Mouse (Mus musculus) MEL (cell line): ENCODE results near the gene Olfr410.

ENCODE experiments used
- CHD2 ChIP-seq: IDR thresholded peaks from 2 replicates; pipeline ENCODE4 v1.6.1; 2011; ENCODE audit warnings: low read length, improper control_type of control experiment
- CTCF ChIP-seq, 3 experiments: IDR thresholded peaks in 2 of 3; conservative IDR thresholded peaks in 1 of 3; 2 replicates each; pipeline ENCODE4 v1.5.1; 2011 to 2012; ENCODE audit warnings: low read length in 3 of 3, low read depth in 2 of 3, mild to moderate bottlenecking in 2 of 3, improper control_type of control experiment in 1 of 3, inconsistent platforms in 1 of 3, mixed read lengths in 1 of 3, moderate library complexity in 1 of 3; ENCODE audit not compliant: control insufficient read depth in 1 of 3, insufficient read depth in 1 of 3, poor library complexity in 1 of 3, severe bottlenecking in 1 of 3
- EP300 ChIP-seq, 2 experiments: IDR thresholded peaks; 2 replicates each; pipeline ENCODE4 v1.6.1; 2011; ENCODE audit warnings: improper control_type of control experiment in 2 of 2, low read length in 2 of 2, low read depth in 1 of 2, mild to moderate bottlenecking in 1 of 2
- ETS1 ChIP-seq: IDR thresholded peaks from 2 replicates; pipeline ENCODE4 v1.6.1; 2012; ENCODE audit warnings: low read depth, mild to moderate bottlenecking, inconsistent platforms, low read length, improper control_type of control experiment, moderate library complexity
- GATA1 ChIP-seq: IDR thresholded peaks from 2 replicates; pipeline ENCODE4 v1.6.1; 2011; ENCODE audit warnings: low read depth, low read length, improper control_type of control experiment
- KAT2A ChIP-seq: conservative IDR thresholded peaks from 2 replicates; pipeline ENCODE4 v1.6.1; 2012; ENCODE audit warnings: low read depth, low read length, improper control_type of control experiment, inconsistent platforms
- MAX ChIP-seq: IDR thresholded peaks from 2 replicates; pipeline ENCODE4 v1.6.1; 2011; ENCODE audit warnings: low read length, improper control_type of control experiment
- POLR2A ChIP-seq, 2 experiments: IDR thresholded peaks; 2 replicates each; pipeline ENCODE4 v1.6.1; 2011 to 2012; ENCODE audit warnings: low read length in 2 of 2, mild to moderate bottlenecking in 2 of 2, control low read depth in 1 of 2, improper control_type of control experiment in 1 of 2, low read depth in 1 of 2, moderate library complexity in 1 of 2; ENCODE audit not compliant: control insufficient read depth in 1 of 2, insufficient read depth in 1 of 2, poor library complexity in 1 of 2
- RCOR1 ChIP-seq: IDR thresholded peaks from 2 replicates; pipeline ENCODE4 v1.6.1; 2012; ENCODE audit warnings: low read depth, mild to moderate bottlenecking, inconsistent platforms, low read length, improper control_type of control experiment
- TBP ChIP-seq: IDR thresholded peaks from 2 replicates; pipeline ENCODE4 v1.8.0; 2011; ENCODE audit warnings: low read depth, low read length, improper control_type of control experiment
- ZC3H11A ChIP-seq: IDR thresholded peaks from 2 replicates; pipeline ENCODE4 v1.6.1; 2012; ENCODE audit warnings: low read depth, mild to moderate bottlenecking, inconsistent platforms, low read length, improper control_type of control experiment
- ZKSCAN1 ChIP-seq: IDR thresholded peaks from 2 replicates; pipeline ENCODE4 v1.6.1; 2012; ENCODE audit warnings: low read depth, mild to moderate bottlenecking, inconsistent platforms, low read length, improper control_type of control experiment, moderate library complexity
- ZNF384 ChIP-seq: IDR thresholded peaks from 2 replicates; pipeline ENCODE4 v1.6.1; 2012; ENCODE audit warnings: low read depth, mild to moderate bottlenecking, inconsistent platforms, low read length, improper control_type of control experiment

GRCm38 (mm10) chr11:74352550-74352949 lies 14.7 kb upstream of the Olfr410 start, which contains the start of gene Olfr411:
- TF ChIP-seq CHD2 (no peak), CTCF (IDR thresholded peaks at IDR 0.05 in 2 of 3, conservative IDR thresholded peaks at IDR 0.05 in 1 of 3; ENCODE audit: control insufficient read depth in 1 of 3, insufficient read depth in 1 of 3, low read depth in 2 of 3, low read length in 3 of 3, poor library complexity in 1 of 3, severe bottlenecking in 1 of 3) (no peak), ETS1 (no peak), TBP (no peak), POLR2A (IDR thresholded peaks at IDR 0.05; ENCODE audit: control insufficient read depth in 1 of 2, insufficient read depth in 1 of 2, low read depth in 1 of 2, low read length in 2 of 2, poor library complexity in 1 of 2) (no peak), GATA1 (no peak), ZNF384 (no peak), MAX (no peak), EP300 (IDR thresholded peaks at IDR 0.05; ENCODE audit: low read depth in 1 of 2, low read length in 2 of 2) (no peak), RCOR1 (no peak), KAT2A (no peak), ZKSCAN1 (no peak), ZC3H11A (no peak)
